Mouse (Mus musculus) G1E (cell line): ENCODE data around the gene Plxna4.

Experiments
- CTCF ChIP-seq: IDR thresholded peaks from 2 replicates; pipeline ENCODE4 v1.5.1; 2012; ENCODE audit warnings: low read depth, low read length, inconsistent platforms, mixed read lengths
- GATA1 ChIP-seq: IDR thresholded peaks from 2 replicates; pipeline ENCODE4 v1.6.1; 2012; ENCODE audit warnings: borderline replicate concordance, low read length, inconsistent platforms, mixed read lengths

DNA sequence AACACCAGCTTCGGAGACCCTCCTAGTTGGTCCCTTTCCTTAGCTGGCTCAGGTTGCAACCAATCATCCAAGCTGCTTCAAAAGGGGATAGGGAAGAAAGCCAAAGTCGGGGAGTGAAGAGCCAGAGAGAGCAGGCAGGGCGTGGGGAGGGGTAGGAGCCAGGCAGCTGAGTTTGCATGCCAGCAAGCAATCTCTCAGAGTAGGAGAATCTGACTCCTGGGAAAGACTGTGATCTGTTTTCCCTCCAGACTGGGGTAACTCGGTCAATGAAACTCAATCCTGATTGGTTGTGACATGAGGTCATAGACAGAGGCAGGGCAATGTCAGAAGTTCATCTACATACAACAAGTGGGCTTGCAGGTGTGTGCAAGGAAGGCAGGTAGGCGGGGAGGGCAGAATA is 260.8 kb downstream of the Plxna4 start:
- TF ChIP-seq CTCF: no peak
- TF ChIP-seq GATA1: no peak
